In genomic region chr17:47386649-47387048, GRCm38 (mm10) we compare ENCODE assay signal across 10 mouse cellular contexts. TPM values are rescaled to one million over a fixed set of nuclear protein-coding genes. Genes with fewer than 3 reads are reported as not detected.
DNase-seq lines count a peak whose midpoint lies in the region; ATAC-seq and TF ChIP-seq lines count a peak whose summit lies in the region.
"Had no signal": no experiment of that assay in that cellular context is flagged by ENCODE, and none has a peak within 500 bp of the region (broad histone marks: within the 10 kb centered on the region; RNA-seq: fewer than 3 reads in every experiment).

No protein-coding gene starts in this region.

- DNase-seq in adrenal gland, adult (ENCODE audit: inconsistent age in 2 of 2, low spot score in 1 of 2) = peak; percentile 27 to 81
- DNase-seq in adrenal gland, adult 8-10 months = no peak
- DNase-seq in layer of hippocampus, adult 2 months (ENCODE audit: low spot score in 2 of 2) = peak in 1 of 2 experiments; percentile 32
- no peak for DNase-seq in layer of hippocampus, adult 9-11 months
- peak; percentile 66 for DNase-seq in adrenal gland, postnatal 14 days
- peak; percentile 48 to 61 for DNase-seq in natural killer cell, adult 2 months (ENCODE audit: low spot score in 2 of 2)
- peak; percentile 60 for DNase-seq in urinary bladder, postnatal 25 days (ENCODE audit: low spot score)

- no peak overlapping the region for H3K4me3 ChIP-seq in layer of hippocampus, adult 2 months
- H3K4me3 ChIP-seq in kidney, embryonic 16.5 days (ENCODE audit: low read length) = no peak overlapping the region
- H3K4me3 ChIP-seq: heart, embryonic 13.5 days; neural tube, embryonic 13.5 days had no signal

- ATAC-seq in kidney, embryonic 16.5 days (ENCODE audit: low FRiP score, low TSS enrichment) = 0 out of 2 replicates have a peak, but pooled peaks have one; percentile 22

- no peaks in the 10 kb centered on the region for H3K27me3 ChIP-seq in kidney, embryonic 16.5 days (ENCODE audit: insufficient read depth, low read length)
- H3K27me3 ChIP-seq: neural tube, embryonic 13.5 days had no signal

- H3K4me1 ChIP-seq in kidney, embryonic 16.5 days (ENCODE audit: insufficient read depth, low read length) = no peaks in the 10 kb centered on the region
- H3K4me1 ChIP-seq: heart, embryonic 13.5 days; neural tube, embryonic 13.5 days had no signal

- WGBS in kidney, embryonic 16.5 days = 72% methylated on average over 4 of the region's 4 CpGs

- H3K9ac ChIP-seq in kidney, embryonic 16.5 days (replicated peaks; ENCODE audit: low read length) = no peak overlapping the region
- H3K9ac ChIP-seq: heart, embryonic 13.5 days; neural tube, embryonic 13.5 days had no signal

- no peak overlapping the region for H3K27ac ChIP-seq in layer of hippocampus, adult 2 months
- no peak overlapping the region for H3K27ac ChIP-seq in kidney, embryonic 16.5 days (ENCODE audit: low read length)
- H3K27ac ChIP-seq: heart, embryonic 13.5 days; neural tube, embryonic 13.5 days had no signal

- no peaks in the 10 kb centered on the region for H3K9me3 ChIP-seq in kidney, embryonic 16.5 days (ENCODE audit: low read length)
- H3K9me3 ChIP-seq: neural tube, embryonic 13.5 days had no signal

- no peak overlapping the region for H3K4me2 ChIP-seq in kidney, embryonic 16.5 days (replicated peaks; ENCODE audit: low read depth, low read length)
- H3K4me2 ChIP-seq: heart, embryonic 13.5 days; neural tube, embryonic 13.5 days had no signal

- TF ChIP-seq CTCF in layer of hippocampus, adult 2 months (conservative IDR thresholded peaks at IDR 0.05) = peak; percentile 85

- no peaks in the 10 kb centered on the region for H3K36me3 ChIP-seq in kidney, embryonic 16.5 days (ENCODE audit: insufficient read depth, low read length)

RNA-seq across cellular contexts. Expression of gene Guca1b, which starts 1.5 kb away (rescaled TPM):
- total RNA-seq in adrenal gland, adult 8-10 months (2022) = 1 to 10 TPM; 1.6 to 2.9 (median 2.1) TPM
- total RNA-seq in layer of hippocampus, adult 2 months (2021) = 1 to 10 TPM; 1.7 to 2.2 TPM
- 0.79 and 1.0 TPM in 2 replicates for total RNA-seq in adrenal gland, postnatal 14 days (2021)
- polyA plus RNA-seq in kidney, embryonic 16.5 days (2015; fragmentation: Nextera tagmentation; extraction: Ambion mirVana) = 3.9 and 4.7 TPM in 2 replicates

RNA-seq across cellular contexts. Expression of gene Guca1a, which starts 13.7 kb away (rescaled TPM):
- total RNA-seq in adrenal gland, adult 8-10 months (2022) = 1 to 10 TPM; 3.0 to 4.5 (median 3.4) TPM
- under 1 TPM; 0.44 to 0.71 TPM for total RNA-seq in layer of hippocampus, adult 2 months (2021)
- total RNA-seq in adrenal gland, postnatal 14 days (2021) = 1.1 TPM in 2 replicates
- polyA plus RNA-seq in kidney, embryonic 16.5 days (2015; fragmentation: Nextera tagmentation; extraction: Ambion mirVana) = 2.2 and 2.7 TPM in 2 replicates

RNA-seq across cellular contexts. Expression of gene Mrps10, which starts 18.0 kb away (rescaled TPM):
- total RNA-seq in adrenal gland, adult 8-10 months (2022) = 10 to 100 TPM; 46.1 to 54.7 (median 50.0) TPM
- 10 to 100 TPM; 28.3 to 30.1 TPM for total RNA-seq in layer of hippocampus, adult 2 months (2021)
- 45.8 and 49.4 TPM in 2 replicates for total RNA-seq in adrenal gland, postnatal 14 days (2021)
- polyA plus RNA-seq in kidney, embryonic 16.5 days (2015; fragmentation: Nextera tagmentation; extraction: Ambion mirVana) = 80.0 and 83.3 TPM in 2 replicates

RNA-seq across cellular contexts. Expression of gene AI661453, which starts 49.8 kb away (rescaled TPM):
- 1 to 10 TPM in 2 of 4 experiments, under 1 TPM in 2; 0.83 to 1.2 (median 0.99) TPM for total RNA-seq in adrenal gland, adult 8-10 months (2022)
- total RNA-seq in layer of hippocampus, adult 2 months (2021) = under 1 TPM; 0.44 to 0.74 TPM
- total RNA-seq in adrenal gland, postnatal 14 days (2021) = 1.4 and 1.7 TPM in 2 replicates
- 1.5 and 2.5 TPM in 2 replicates for polyA plus RNA-seq in kidney, embryonic 16.5 days (2015; fragmentation: Nextera tagmentation; extraction: Ambion mirVana)

RNA-seq across cellular contexts. Expression of gene 1700001C19Rik, which starts 50.5 kb away (rescaled TPM):
- under 1 TPM in 2 of 4 experiments, not detected in 2; 0.17 to 0.35 TPM for total RNA-seq in adrenal gland, adult 8-10 months (2022)
- not detected for total RNA-seq in layer of hippocampus, adult 2 months (2021)
- 0.82 TPM in 1 of 2 replicates, not detected in the other for total RNA-seq in adrenal gland, postnatal 14 days (2021)
- polyA plus RNA-seq in kidney, embryonic 16.5 days (2015; fragmentation: Nextera tagmentation; extraction: Ambion mirVana) = 0.28 TPM in 1 of 2 replicates, not detected in the other

Comparison
In these comparisons a context has a peak if more than half of its experiments do, and no peak if none do; other contexts are left out.
1. DNase-seq: peak in adrenal gland, adult (2 of 2), adrenal gland, postnatal 14 days (single experiment), natural killer cell, adult 2 months (2 of 2) and urinary bladder, postnatal 25 days (single experiment); none in adrenal gland, adult 8-10 months (single experiment) and layer of hippocampus, adult 9-11 months (single experiment).